Mouse (Mus musculus) CH12.LX (cell line): ENCODE measurements around the gene Cd59b. TPM values are rescaled to one million over a fixed set of nuclear protein-coding genes. Genes with fewer than 3 reads are reported as not detected.

Experiments used
- DNase-seq: peaks from one replicate; pipeline ENCODE4 v3.0.0-alpha.2; 2013; ENCODE audit errors: extremely low read depth
- H3K27ac ChIP-seq: 2 replicates; pipeline ENCODE4 v1.5.1; 2012; ENCODE audit warnings: low read depth, mild to moderate bottlenecking, control low read depth, moderate library complexity; ENCODE audit not compliant: insufficient read depth
- H3K27me3 ChIP-seq: replicated peaks from 2 replicates; pipeline ENCODE3; 2012; ENCODE audit warnings: inconsistent platforms
- H3K36me3 ChIP-seq, 2 experiments: replicated peaks in 1 of 2; 2 replicates each; pipeline versions ENCODE3 to v1.6.1; 2012; ENCODE audit warnings: inconsistent platforms in 1 of 2, low read length in 1 of 2, mild to moderate bottlenecking in 1 of 2, mixed read lengths in 1 of 2, moderate library complexity in 1 of 2; ENCODE audit not compliant: control insufficient read depth in 1 of 2, insufficient read depth in 1 of 2
- H3K4me1 ChIP-seq, 2 experiments: 2 replicates each; pipeline ENCODE4 v1.6.1; 2012; ENCODE audit warnings: inconsistent platforms in 1 of 2, moderate library complexity in 1 of 2; ENCODE audit not compliant: insufficient read depth in 2 of 2, control insufficient read depth in 1 of 2
- H3K4me2 ChIP-seq: 2 replicates; pipeline ENCODE4 v1.6.1; 2012; ENCODE audit warnings: low read depth, mild to moderate bottlenecking, control low read depth; ENCODE audit not compliant: poor library complexity, insufficient read depth, severe bottlenecking
- H3K4me3 ChIP-seq, 3 experiments: fragments of 150-350 bp in 1 of 3; sonication (generic) in 1 of 3; replicated peaks in 1 of 3; 2 replicates each; pipeline versions ENCODE3 to v1.5.1; 2011 to 2012; ENCODE audit warnings: low read depth in 2 of 3, low read length in 2 of 3, mild to moderate bottlenecking in 2 of 3, moderate library complexity in 2 of 3, control low read depth in 1 of 3, improper control_type of control experiment in 1 of 3, inconsistent platforms in 1 of 3, mixed read lengths in 1 of 3; ENCODE audit not compliant: poor library complexity in 1 of 3
- H3K79me2 ChIP-seq: replicated peaks from 2 replicates; pipeline ENCODE4 v1.6.1; 2012; ENCODE audit warnings: mild to moderate bottlenecking, moderate library complexity; ENCODE audit not compliant: control insufficient read depth, poor library complexity, insufficient read depth, severe bottlenecking; ENCODE audit errors: extremely low read depth
- H3K9ac ChIP-seq: 2 replicates; pipeline ENCODE4 v1.6.1; 2012; ENCODE audit warnings: low read depth, mild to moderate bottlenecking, control low read depth, moderate library complexity; ENCODE audit not compliant: insufficient read depth
- H3K9me3 ChIP-seq: replicated peaks from 2 replicates; pipeline ENCODE3; 2012; ENCODE audit warnings: low read length, inconsistent platforms, mixed read lengths
- BHLHE40 ChIP-seq: IDR thresholded peaks from 2 replicates; pipeline ENCODE4 v1.6.1; 2011; ENCODE audit warnings: mild to moderate bottlenecking, low read depth, low read length, improper control_type of control experiment
- CHD2 ChIP-seq: IDR thresholded peaks from 2 replicates; pipeline ENCODE4 v1.6.1; 2011; ENCODE audit warnings: low read length, improper control_type of control experiment
- CTCF ChIP-seq, 2 experiments: IDR thresholded peaks in 1 of 2; conservative IDR thresholded peaks in 1 of 2; 2 replicates each; pipeline ENCODE4 v1.5.1; 2011 to 2012; ENCODE audit warnings: low read depth in 2 of 2, low read length in 2 of 2, improper control_type of control experiment in 1 of 2, inconsistent platforms in 1 of 2, mild to moderate bottlenecking in 1 of 2, moderate library complexity in 1 of 2
- ETS1 ChIP-seq: conservative IDR thresholded peaks from 2 replicates; pipeline ENCODE4 v1.6.1; 2012; ENCODE audit warnings: low read depth, mild to moderate bottlenecking, inconsistent platforms, low read length, improper control_type of control experiment, moderate library complexity
- JUND ChIP-seq: conservative IDR thresholded peaks from 2 replicates; pipeline ENCODE4 v1.6.1; 2011; ENCODE audit warnings: low read depth, low read length, improper control_type of control experiment
- KAT2A ChIP-seq: IDR thresholded peaks from 2 replicates; pipeline ENCODE4 v1.6.1; 2012; ENCODE audit warnings: low read length, improper control_type of control experiment, inconsistent platforms; ENCODE audit not compliant: insufficient replicate concordance
- MAFK ChIP-seq: IDR thresholded peaks from 2 replicates; pipeline ENCODE4 v1.6.1; 2011; ENCODE audit warnings: low read length, improper control_type of control experiment; ENCODE audit not compliant: insufficient replicate concordance
- MEF2A ChIP-seq: IDR thresholded peaks from 2 replicates; pipeline ENCODE4 v1.6.1; 2014; ENCODE audit warnings: low read depth, mild to moderate bottlenecking, inconsistent platforms, low read length, improper control_type of control experiment, borderline replicate concordance
- MYC ChIP-seq: IDR thresholded peaks from 2 replicates; pipeline ENCODE4 v1.6.1; 2011; ENCODE audit warnings: low read depth, mild to moderate bottlenecking, improper control_type of control experiment, low read length
- NRF1 ChIP-seq: IDR thresholded peaks from 2 replicates; pipeline ENCODE4 v1.6.1; 2014; ENCODE audit warnings: low read depth, mild to moderate bottlenecking, inconsistent platforms, low read length, improper control_type of control experiment, moderate library complexity
- POLR2AphosphoS2 ChIP-seq: IDR thresholded peaks from 2 replicates; pipeline ENCODE4 v1.6.1; 2011; ENCODE audit warnings: low read depth, low read length, improper control_type of control experiment
- RAD21 ChIP-seq: IDR thresholded peaks from 2 replicates; pipeline ENCODE4 v1.6.1; 2011; ENCODE audit warnings: low read depth, mild to moderate bottlenecking, low read length, improper control_type of control experiment, moderate library complexity
- RCOR1 ChIP-seq: conservative IDR thresholded peaks from 2 replicates; pipeline ENCODE4 v1.6.1; 2012; ENCODE audit warnings: low read depth, mild to moderate bottlenecking, inconsistent platforms, low read length, improper control_type of control experiment
- SIN3A ChIP-seq: IDR thresholded peaks from 2 replicates; pipeline ENCODE4 v1.6.1; 2012; ENCODE audit warnings: low read length, improper control_type of control experiment, inconsistent platforms
- SMC3 ChIP-seq: IDR thresholded peaks from 2 replicates; pipeline ENCODE4 v1.6.1; 2011; ENCODE audit warnings: low read depth, low read length, improper control_type of control experiment
- USF2 ChIP-seq: conservative IDR thresholded peaks from 2 replicates; pipeline ENCODE4 v1.6.1; 2011; ENCODE audit warnings: low read depth, low read length, improper control_type of control experiment
- ZNF384 ChIP-seq: IDR thresholded peaks from 2 replicates; pipeline ENCODE4 v1.6.1; 2012; ENCODE audit warnings: low read depth, low read length, improper control_type of control experiment, inconsistent platforms
- dilution Hi-C: fragments of 300-500 bp; cut with MboI; formaldehyde crosslinking; loops from 2 replicates; pipeline ENCODE4 v1.14.3; 2020; ENCODE audit warnings: low sequenced_read_pairs; ENCODE audit not compliant: extremely low pct_unique_long_range_greater_than_20kb, extremely low pct_ligation_motif_present
- in situ Hi-C: fragments of 300-500 bp; cut with MboI; formaldehyde crosslinking; loops from 3 replicates; pipeline ENCODE4 v1.14.3; 2019; ENCODE audit warnings: low sequenced_read_pairs, low pct_ligation_motif_present, low pct_unique_long_range_greater_than_20kb, mixed read lengths
- polyA plus RNA-seq: library from polyadenylated mRNA; unstranded; fragments of >175 nt; gene quantifications from 2 replicates; pipeline ENCODE4 v1.2.1, GENCODE M21; 2012; ENCODE audit warnings: low read depth; ENCODE audit not compliant: insufficient read length
- total RNA-seq, 2 experiments: library from RNA; depleted of rRNA; stranded (reverse); fragments of 300-350 nt in 1 of 2; fragments of >200 nt in 1 of 2; gene quantifications; 2 replicates each; pipeline ENCODE4 v1.2.3; 2012 to 2014

Cd59b gene
- total and polyA plus RNA-seq, 3 experiments: 0.25 to 2.1 (median 0.80) TPM

- no peak for DNase-seq
- Histone ChIP-seq H3K27me3 (no peaks in the 10 kb centered on the region), H3K79me2 (peaks cover 14% of the 10 kb centered on the region), H3K4me1 (peaks cover 3 to 27% of the 10 kb centered on the region in 2 experiments; a peak in 2 of 4 replicates), H3K9ac (no peak overlapping the region), H3K9me3 (no peaks in the 10 kb centered on the region), H3K4me2 (no peak overlapping the region), H3K27ac (no peak overlapping the region), H3K4me3 (no peak overlapping the region), H3K36me3 (peaks cover 13 to 56% of the 10 kb centered on the region in 2 experiments)
- TF ChIP-seq SIN3A (no peak), JUND (no peak), POLR2AphosphoS2 (no peak), MAFK (no peak), SMC3 (no peak), BHLHE40 (no peak), MYC (no peak), NRF1 (no peak)
- dilution Hi-C loops: no loop called here
- in situ Hi-C loops: loop anchor here (25.0 kb wide), 1 partner anchor 555 kb away; the partner anchor contains the start of gene Cstf3
Observed at GRCm38 (mm10) chr2:104032056-104032455, 37.6 kb upstream of the Cd59b start.

GRCm38 (mm10) chr2:104034832-104035472 lies 34.7 kb upstream of the Cd59b start:
- DNase-seq: peak; percentile 41
- in situ Hi-C loops (loop anchor here (25.0 kb wide), 1 partner anchor 552 kb away; the partner anchor contains the start of gene Cstf3), dilution Hi-C loops (no loop called here)
- H3K4me1 ChIP-seq: peaks cover 0 to 18% of the 10 kb centered on the region in 2 experiments; a peak in 2 of 4 replicates
- TF ChIP-seq ZNF384 (no peak), MEF2A (no peak), KAT2A (no peak), USF2 (no peak), CHD2 (no peak), RAD21 (peak; percentile 88), ETS1 (no peak), CTCF (conservative IDR thresholded peaks at IDR 0.05 in 1 of 2, IDR thresholded peaks at IDR 0.05 in 1 of 2; ENCODE audit: low read depth in 2 of 2, low read length in 2 of 2) (peak; percentile 92 to 96), SMC3 (peak; percentile 76), RCOR1 (no peak)
- peaks cover 15 to 77% of the 10 kb centered on the region in 2 experiments for H3K36me3 ChIP-seq
- H3K79me2 ChIP-seq: no peaks in the 10 kb centered on the region; the same call in 1 of the 2 replicates
- no peak overlapping the region for H3K27ac ChIP-seq
- no peaks in the 10 kb centered on the region for H3K27me3 ChIP-seq
- H3K9me3 ChIP-seq: no peaks in the 10 kb centered on the region
- H3K4me3 ChIP-seq: no peak overlapping the region
- no peak overlapping the region for H3K9ac ChIP-seq
- H3K4me2 ChIP-seq: no peak overlapping the region
